ENCODE assay signal across 17 mouse cellular contexts in genomic region chr15:103167786-103168185, GRCm38 (mm10). TPM values are rescaled to one million over a fixed set of nuclear protein-coding genes. Genes with fewer than 3 reads are reported as not detected.
DNase-seq lines count a peak whose midpoint lies in the region; ATAC-seq and TF ChIP-seq lines count a peak whose summit lies in the region.
"Had no signal": no experiment of that assay in that cellular context is flagged by ENCODE, and none has a peak within 500 bp of the region (broad histone marks: within the 10 kb centered on the region; RNA-seq: fewer than 3 reads in every experiment).

No protein-coding gene starts in this region.

- 6% methylated on average over 3 of the region's 3 CpGs for WGBS in embryonic facial prominence, embryonic 10.5 days
- WGBS in hindbrain, embryonic 15.5 days, result 24% methylated on average over 3 of the region's 3 CpGs
- 10% methylated on average over 3 of the region's 3 CpGs for WGBS in neural tube, embryonic 14.5 days
- 28% methylated on average over 3 of the region's 3 CpGs for WGBS in liver, embryonic 11.5 days

- H3K4me1 ChIP-seq in embryonic facial prominence, embryonic 10.5 days, result peaks cover 57% of the 10 kb centered on the region
- H3K4me1 ChIP-seq in hindbrain, embryonic 15.5 days (replicated peaks), result peaks cover 43% of the 10 kb centered on the region
- peaks cover 56% of the 10 kb centered on the region for H3K4me1 ChIP-seq in neural tube, embryonic 14.5 days (ENCODE audit: control insufficient read depth, insufficient read depth, low read length)
- H3K4me1 ChIP-seq in liver, embryonic 11.5 days (replicated peaks; ENCODE audit: control insufficient read depth, insufficient read depth, low read length), result peaks cover 28% of the 10 kb centered on the region

- peak overlapping the region; percentile 90 for H3K4me2 ChIP-seq in hindbrain, embryonic 15.5 days
- peak overlapping the region; percentile 95 for H3K4me2 ChIP-seq in neural tube, embryonic 14.5 days (ENCODE audit: low read depth, low read length)
- no peak overlapping the region for H3K4me2 ChIP-seq in liver, embryonic 11.5 days
- H3K4me2 ChIP-seq: forebrain, embryonic 12.5 days had no signal

- H3K9me3 ChIP-seq in embryonic facial prominence, embryonic 10.5 days, result no peaks in the 10 kb centered on the region
- H3K9me3 ChIP-seq in hindbrain, embryonic 15.5 days, result no peaks in the 10 kb centered on the region
- H3K9me3 ChIP-seq in neural tube, embryonic 14.5 days (ENCODE audit: control insufficient read depth, low read length), result no peaks in the 10 kb centered on the region
- no peaks in the 10 kb centered on the region for H3K9me3 ChIP-seq in liver, embryonic 11.5 days (ENCODE audit: control insufficient read depth, low read length)
- H3K9me3 ChIP-seq: embryonic facial prominence, embryonic 15.5 days; forebrain, embryonic 12.5 days had no signal

- TF ChIP-seq CTCF in gastrocnemius, adult 2 months (IDR thresholded peaks at IDR 0.05), result no peak

- H3K4me3 ChIP-seq in embryonic facial prominence, embryonic 10.5 days, result peak overlapping the region; percentile 5; the same call in 1 of the 2 replicates
- H3K4me3 ChIP-seq in hindbrain, embryonic 15.5 days, result 0 out of 2 replicates have a peak overlapping the region, but pooled peaks have one; percentile 10
- peak overlapping the region; percentile 10; the same call in 1 of the 2 replicates for H3K4me3 ChIP-seq in neural tube, embryonic 14.5 days (ENCODE audit: low read depth, low read length)
- no peak overlapping the region for H3K4me3 ChIP-seq in liver, embryonic 11.5 days (ENCODE audit: low read depth, low read length)
- no peak overlapping the region for H3K4me3 ChIP-seq in gastrocnemius, adult 2 months
- H3K4me3 ChIP-seq: forebrain, embryonic 12.5 days had no signal

- peaks cover 84% of the 10 kb centered on the region for H3K27me3 ChIP-seq in embryonic facial prominence, embryonic 10.5 days (replicated peaks; ENCODE audit: low read depth, poor library complexity, severe bottlenecking)
- peaks cover 41% of the 10 kb centered on the region for H3K27me3 ChIP-seq in hindbrain, embryonic 15.5 days
- no peaks in the 10 kb centered on the region for H3K27me3 ChIP-seq in neural tube, embryonic 14.5 days (ENCODE audit: control insufficient read depth, insufficient read depth, low read length)
- H3K27me3 ChIP-seq in liver, embryonic 11.5 days (replicated peaks; ENCODE audit: control insufficient read depth, insufficient read depth, low read length), result peaks cover 71% of the 10 kb centered on the region

- H3K9ac ChIP-seq in hindbrain, embryonic 15.5 days, result no peak overlapping the region
- H3K9ac ChIP-seq in neural tube, embryonic 14.5 days (replicated peaks; ENCODE audit: low read depth, low read length), result peak overlapping the region; percentile 55; the same call in 1 of the 2 replicates
- no peak overlapping the region for H3K9ac ChIP-seq in liver, embryonic 11.5 days (ENCODE audit: low read depth, low read length)
- H3K9ac ChIP-seq: embryonic facial prominence, embryonic 15.5 days; forebrain, embryonic 12.5 days had no signal

- no peak overlapping the region for H3K27ac ChIP-seq in embryonic facial prominence, embryonic 10.5 days (replicated peaks)
- H3K27ac ChIP-seq in hindbrain, embryonic 15.5 days (replicated peaks), result peak overlapping the region; percentile 70
- H3K27ac ChIP-seq in neural tube, embryonic 14.5 days (ENCODE audit: low read depth, low read length), result peak overlapping the region; percentile 86
- no peak overlapping the region for H3K27ac ChIP-seq in liver, embryonic 11.5 days (ENCODE audit: low read depth, low read length)
- H3K27ac ChIP-seq in gastrocnemius, adult 2 months, result no peak overlapping the region
- H3K27ac ChIP-seq: embryonic facial prominence, embryonic 15.5 days; forebrain, embryonic 12.5 days had no signal

- DNase-seq in kidney, postnatal 4 days, result peak; percentile 26 to 52
- no peak for DNase-seq in kidney, postnatal 36 days
- DNase-seq in embryonic facial prominence, embryonic 10.5 days (ENCODE audit: low spot score), result no peak
- DNase-seq in liver, embryonic 11.5 days (ENCODE audit: low spot score), result no peak
- no peak for DNase-seq in gastrocnemius, adult 2 months
- DNase-seq: adrenal gland, postnatal 36 days; cerebellum, adult 8-10 months; gastrocnemius, postnatal 36 days; kidney, adult 2 months; layer of hippocampus, postnatal 36 days; lung, adult 2 months; lung, postnatal 36 days; thymus, adult 18-20 months had no signal

- ATAC-seq in hindbrain, embryonic 15.5 days (ENCODE audit: low FRiP score, low read depth), result no peak
- ATAC-seq in neural tube, embryonic 14.5 days (ENCODE audit: low read depth), result no peak
- ATAC-seq in liver, embryonic 11.5 days (replicated peaks; ENCODE audit: low FRiP score), result no peak

- intact Hi-C loops in gastrocnemius, adult 2 months (cut with DNase I), result loop anchor here (5.0 kb wide), 1 partner anchor 45 kb away; no protein-coding TSS in a partner anchor

- no peaks in the 10 kb centered on the region for H3K36me3 ChIP-seq in embryonic facial prominence, embryonic 10.5 days (replicated peaks)
- H3K36me3 ChIP-seq in hindbrain, embryonic 15.5 days, result no peaks in the 10 kb centered on the region
- H3K36me3 ChIP-seq in neural tube, embryonic 14.5 days (ENCODE audit: control insufficient read depth, insufficient read depth, low read length), result no peaks in the 10 kb centered on the region
- H3K36me3 ChIP-seq in liver, embryonic 11.5 days (ENCODE audit: control insufficient read depth, insufficient read depth, low read length), result no peaks in the 10 kb centered on the region
- H3K36me3 ChIP-seq: embryonic facial prominence, embryonic 15.5 days; forebrain, embryonic 12.5 days had no signal

RNA-seq across cellular contexts. Expression of gene Smug1, which starts 0.9 kb away (rescaled TPM):
- 15.7 and 19.6 TPM in 2 replicates for polyA plus RNA-seq in embryonic facial prominence, embryonic 10.5 days (2016; fragmentation: Nextera tagmentation; extraction: Ambion mirVana)
- polyA plus RNA-seq in hindbrain, embryonic 15.5 days (2015; fragmentation: Nextera tagmentation; extraction: Ambion mirVana), result 26.9 and 31.1 TPM in 2 replicates
- polyA plus RNA-seq in neural tube, embryonic 14.5 days (2014; fragmentation: Nextera tagmentation; extraction: Ambion mirVana), result 19.2 and 28.0 TPM in 2 replicates
- 12.8 and 13.3 TPM in 2 replicates for polyA plus RNA-seq in liver, embryonic 11.5 days (2014; fragmentation: Nextera tagmentation; extraction: Ambion mirVana)
- 10 to 100 TPM; 10.8 to 12.7 TPM for total RNA-seq in gastrocnemius, adult 2 months (2021)

Comparison
In these comparisons a context has a peak if more than half of its experiments do, and no peak if none do; other contexts are left out.
1. DNase-seq: peak in kidney, postnatal 4 days (2 of 2); none in kidney, postnatal 36 days (0 of 2), embryonic facial prominence, embryonic 10.5 days (single experiment), liver, embryonic 11.5 days (single experiment) and gastrocnemius, adult 2 months (single experiment).
2. H3K27ac ChIP-seq: peak in hindbrain, embryonic 15.5 days (single experiment) and neural tube, embryonic 14.5 days (single experiment); none in embryonic facial prominence, embryonic 10.5 days (single experiment), liver, embryonic 11.5 days (single experiment) and gastrocnemius, adult 2 months (single experiment).
3. H3K4me3 ChIP-seq: peak in embryonic facial prominence, embryonic 10.5 days (single experiment), hindbrain, embryonic 15.5 days (single experiment) and neural tube, embryonic 14.5 days (single experiment); none in liver, embryonic 11.5 days (single experiment) and gastrocnemius, adult 2 months (single experiment).